Mouse (Mus musculus): ENCODE measurements at regions not wholly inside any gene's neighbourhood (a gene's known extent, or its start where the extent isn't known, plus 50 kb on each side); places are given as distances from the start of the nearest gene placed in this dataset.
"Not testable (repeated sequence)": the region's sequence is repeated elsewhere in the genome, so short reads cannot be mapped to it uniquely, and the experiment has no call there.

DNA sequence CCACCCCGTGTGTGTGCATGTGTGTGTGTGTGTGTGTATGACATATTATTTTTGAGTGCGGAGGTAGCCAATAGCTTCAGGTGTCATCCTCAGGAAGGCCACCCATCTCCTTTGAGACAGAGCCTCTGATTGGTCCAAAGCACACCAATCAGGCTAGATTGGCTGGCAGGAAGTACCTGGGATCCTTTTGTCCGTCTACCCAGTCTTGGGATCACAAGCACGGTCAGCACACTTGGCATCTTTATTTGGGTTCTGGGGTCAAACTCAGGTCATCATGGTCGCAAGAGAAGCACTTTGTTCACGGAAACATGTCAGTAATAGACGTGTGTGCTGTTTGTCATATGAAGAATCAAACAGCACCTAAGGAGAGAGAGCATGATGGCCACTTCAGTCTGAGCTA lies 68.9 kb upstream of the Acpp start:
- H3K27ac ChIP-seq (ENCODE audit: insufficient read depth, low read length): no peak overlapping the region
- H3K4me1 ChIP-seq (ENCODE audit: control insufficient read depth, insufficient read depth, low read length): no peaks in the 10 kb centered on the region
- no peak overlapping the region for H3K4me3 ChIP-seq (ENCODE audit: insufficient read depth, low read length)
- TF ChIP-seq CTCF (IDR thresholded peaks at IDR 0.05; ENCODE audit: borderline replicate concordance, insufficient read depth, low read length): no peak
- no peak for TF ChIP-seq POLR2A (IDR thresholded peaks at IDR 0.05; ENCODE audit: low read depth, low read length)

GRCm38 (mm10) chr9:104403863-104404262 lies 66.3 kb upstream of the Acpp start:
- H3K4me1 ChIP-seq (ENCODE audit: control insufficient read depth, insufficient read depth, low read length): no peaks in the 10 kb centered on the region
- H3K4me3 ChIP-seq (ENCODE audit: insufficient read depth, low read length): no peak overlapping the region
- TF ChIP-seq CTCF (IDR thresholded peaks at IDR 0.05; ENCODE audit: borderline replicate concordance, insufficient read depth, low read length) (no peak), POLR2A (IDR thresholded peaks at IDR 0.05; ENCODE audit: low read depth, low read length) (no peak)
- H3K27ac ChIP-seq (ENCODE audit: insufficient read depth, low read length): no peak overlapping the region

DNA sequence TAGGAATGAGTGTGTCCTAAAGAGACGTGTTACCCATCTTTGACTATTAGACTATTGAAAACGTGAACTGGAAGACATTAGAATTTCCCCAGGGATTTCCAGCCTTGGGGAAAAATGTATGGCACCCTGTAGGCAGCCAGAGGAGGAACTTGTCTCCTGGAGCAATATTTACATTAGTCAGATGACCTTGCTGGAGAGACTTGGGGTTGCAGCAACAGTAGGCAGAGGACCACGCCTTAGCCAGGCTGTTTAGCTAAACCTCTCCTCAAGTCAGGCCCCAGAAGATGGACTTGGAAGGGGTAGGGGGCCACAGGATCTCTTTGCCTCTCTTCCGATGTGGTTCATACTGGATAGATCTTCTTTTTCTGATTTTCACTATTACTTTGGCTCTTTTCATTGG lies 64.1 kb upstream of the Acpp start:
- H3K4me3 ChIP-seq (ENCODE audit: insufficient read depth, low read length): no peak overlapping the region
- no peak overlapping the region for H3K27ac ChIP-seq (ENCODE audit: insufficient read depth, low read length)
- no peaks in the 10 kb centered on the region for H3K4me1 ChIP-seq (ENCODE audit: control insufficient read depth, insufficient read depth, low read length)
- no peak for TF ChIP-seq CTCF (IDR thresholded peaks at IDR 0.05; ENCODE audit: borderline replicate concordance, insufficient read depth, low read length)
- TF ChIP-seq POLR2A (IDR thresholded peaks at IDR 0.05; ENCODE audit: low read depth, low read length): no peak

DNA sequence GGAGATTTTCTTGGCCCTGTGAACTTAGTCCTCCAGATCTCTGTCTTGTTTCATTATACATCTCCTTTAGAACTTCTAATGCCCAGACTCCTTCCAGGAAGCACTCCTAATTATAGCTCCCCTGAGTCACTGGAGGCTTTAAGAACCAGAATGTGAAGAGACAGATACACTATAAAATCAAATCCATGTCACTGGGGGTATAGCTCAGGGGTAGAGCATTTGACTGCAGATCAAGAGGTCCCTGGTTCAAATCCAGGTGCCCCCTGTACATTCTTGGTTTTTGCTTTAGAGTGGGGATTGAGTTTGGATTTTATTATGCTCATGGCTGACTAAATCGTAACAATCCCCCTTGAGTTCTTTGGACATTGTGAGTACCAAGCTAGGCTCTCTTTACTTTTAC lies 62.4 kb upstream of the Acpp start:
- no peak overlapping the region for H3K4me3 ChIP-seq (ENCODE audit: insufficient read depth, low read length)
- H3K4me1 ChIP-seq (ENCODE audit: control insufficient read depth, insufficient read depth, low read length): no peaks in the 10 kb centered on the region
- H3K27ac ChIP-seq (ENCODE audit: insufficient read depth, low read length): no peak overlapping the region
- no peak for TF ChIP-seq CTCF (IDR thresholded peaks at IDR 0.05; ENCODE audit: borderline replicate concordance, insufficient read depth, low read length)
- TF ChIP-seq POLR2A (IDR thresholded peaks at IDR 0.05; ENCODE audit: low read depth, low read length): no peak

GRCm38 (mm10) chr9:104398484-104398883 lies 60.9 kb upstream of the Acpp start:
- not testable (repeated sequence) for H3K4me3 ChIP-seq (ENCODE audit: insufficient read depth, low read length); H3K27ac ChIP-seq (ENCODE audit: insufficient read depth, low read length); H3K4me1 ChIP-seq (ENCODE audit: control insufficient read depth, insufficient read depth, low read length)

- no peak for TF ChIP-seq POLR2A (IDR thresholded peaks at IDR 0.05; ENCODE audit: low read depth, low read length)
- TF ChIP-seq CTCF (IDR thresholded peaks at IDR 0.05; ENCODE audit: borderline replicate concordance, insufficient read depth, low read length): no peak
- H3K27ac ChIP-seq (ENCODE audit: insufficient read depth, low read length): no peak overlapping the region
Observed at GRCm38 (mm10) chr9:104387805-104388204, 50.3 kb upstream of the Acpp start.

More at GRCm38 (mm10) chr9:104387805-104388204, 50.3 kb upstream of the Acpp start:
- Histone ChIP-seq H3K4me3 (ENCODE audit: insufficient read depth, low read length) (no peak overlapping the region), H3K4me1 (ENCODE audit: control insufficient read depth, insufficient read depth, low read length) (no peaks in the 10 kb centered on the region)

Measured in embryonic fibroblast, embryonic 13.5 days (primary cell).